ENCODE assay signal across 20 mouse cellular contexts in the genomic region with DNA sequence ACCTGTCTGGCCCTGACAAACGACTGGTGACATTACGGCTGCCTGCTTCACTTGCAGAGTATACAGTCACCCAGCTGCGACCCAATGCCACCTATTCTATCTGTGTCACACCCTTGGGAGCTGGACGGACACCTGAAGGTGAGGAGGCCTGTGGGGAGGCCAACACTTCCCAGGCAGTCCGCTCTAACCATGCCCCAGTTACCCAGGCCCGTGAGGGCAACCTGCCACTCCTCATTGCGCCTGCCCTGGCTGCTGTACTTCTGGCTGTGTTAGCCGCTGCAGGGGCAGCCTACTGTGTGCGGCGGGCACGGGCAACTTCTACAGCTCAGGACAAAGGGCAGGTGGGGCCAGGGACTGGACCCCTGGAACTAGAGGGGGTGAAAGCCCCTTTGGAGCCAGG. TPM values are rescaled to one million over a fixed set of nuclear protein-coding genes. Genes with fewer than 3 reads are reported as not detected.
A peak's percentile ranks its signal among the peaks of the same experiment; 100 is the strongest.
DNase-seq lines count a peak whose midpoint lies in the region; ATAC-seq and TF ChIP-seq lines count a peak whose summit lies in the region.
"Had no signal": no experiment of that assay in that cellular context is flagged by ENCODE, and none has a peak within 500 bp of the region (broad histone marks: within the 10 kb centered on the region; RNA-seq: fewer than 3 reads in every experiment).

No protein-coding gene starts in this region.

- H3K36me3 ChIP-seq in heart, embryonic 10.5 days = peaks cover 68% of the 10 kb centered on the region
- H3K36me3 ChIP-seq in midbrain, embryonic 16.5 days (ENCODE audit: control insufficient read depth, insufficient read depth, low read length) = peaks cover 9% of the 10 kb centered on the region
- H3K36me3 ChIP-seq in midbrain, embryonic 15.5 days (replicated peaks) = peaks cover 4% of the 10 kb centered on the region; the same call in 1 of the 2 replicates
- peaks cover 98% of the 10 kb centered on the region for H3K36me3 ChIP-seq in limb, embryonic 10.5 days
- H3K36me3 ChIP-seq: hindbrain, embryonic 15.5 days had no signal

- no peak for ATAC-seq in midbrain, embryonic 16.5 days
- no peak for ATAC-seq in midbrain, embryonic 15.5 days (replicated peaks)
- ATAC-seq: intestine, embryonic 16.5 days had no signal

- 87% methylated on average over 11 of the region's 11 CpGs for WGBS in heart, embryonic 10.5 days
- 94% methylated on average over 11 of the region's 11 CpGs for WGBS in midbrain, embryonic 16.5 days
- WGBS in midbrain, embryonic 15.5 days = 88% methylated on average over 11 of the region's 11 CpGs
- WGBS in limb, embryonic 10.5 days = 86% methylated on average over 11 of the region's 11 CpGs

- H3K4me1 ChIP-seq in heart, embryonic 10.5 days = peaks cover 87% of the 10 kb centered on the region
- no peaks in the 10 kb centered on the region for H3K4me1 ChIP-seq in midbrain, embryonic 16.5 days (ENCODE audit: control insufficient read depth, insufficient read depth, low read length)
- H3K4me1 ChIP-seq in midbrain, embryonic 15.5 days = no peaks in the 10 kb centered on the region
- peaks cover 100% of the 10 kb centered on the region for H3K4me1 ChIP-seq in limb, embryonic 10.5 days

- peak; percentile 63 for DNase-seq in heart, embryonic 10.5 days (ENCODE audit: low spot score)
- DNase-seq in heart, adult 9 months (ENCODE audit: low spot score in 2 of 2) = no peak
- DNase-seq in limb, embryonic 10.5 days (ENCODE audit: low spot score) = no peak
- peak; percentile 6 for DNase-seq in testis, postnatal 14 days (ENCODE audit: low spot score)
- DNase-seq in left cerebral cortex, adult 2 months (ENCODE audit: extremely low spot score in 1 of 2, low spot score in 2 of 2) = no peak
- no peak for DNase-seq in adrenal gland, postnatal 10 days
- DNase-seq: B cell, adult 2 months; cerebellum, adult 8-10 months; heart, postnatal 10 days; kidney, postnatal 4 days; retina, postnatal 1 day; thymus, postnatal 14 days had no signal

- TF ChIP-seq CTCF in left cerebral cortex, adult 2 months (IDR thresholded peaks at IDR 0.05) = no peak

- no peaks in the 10 kb centered on the region for H3K27me3 ChIP-seq in heart, embryonic 10.5 days (ENCODE audit: insufficient read depth, poor library complexity, severe bottlenecking)
- no peaks in the 10 kb centered on the region for H3K27me3 ChIP-seq in midbrain, embryonic 16.5 days (ENCODE audit: control insufficient read depth, insufficient read depth, low read depth, low read length)
- no peaks in the 10 kb centered on the region for H3K27me3 ChIP-seq in midbrain, embryonic 15.5 days (replicated peaks)
- no peaks in the 10 kb centered on the region for H3K27me3 ChIP-seq in limb, embryonic 10.5 days (ENCODE audit: low read depth, poor library complexity, severe bottlenecking)
- H3K27me3 ChIP-seq: embryonic facial prominence, embryonic 12.5 days; hindbrain, embryonic 15.5 days; lung, embryonic 15.5 days had no signal

- no peaks in the 10 kb centered on the region for H3K9me3 ChIP-seq in heart, embryonic 10.5 days
- H3K9me3 ChIP-seq in midbrain, embryonic 16.5 days (replicated peaks; ENCODE audit: control insufficient read depth, low read length, poor library complexity, severe bottlenecking) = no peaks in the 10 kb centered on the region
- no peaks in the 10 kb centered on the region for H3K9me3 ChIP-seq in midbrain, embryonic 15.5 days
- no peaks in the 10 kb centered on the region for H3K9me3 ChIP-seq in limb, embryonic 10.5 days (replicated peaks)
- H3K9me3 ChIP-seq: embryonic facial prominence, embryonic 12.5 days; hindbrain, embryonic 15.5 days; lung, embryonic 15.5 days had no signal

- no peak overlapping the region for H3K4me2 ChIP-seq in midbrain, embryonic 16.5 days (ENCODE audit: low read length)
- no peak overlapping the region for H3K4me2 ChIP-seq in midbrain, embryonic 15.5 days
- H3K4me2 ChIP-seq: embryonic facial prominence, embryonic 12.5 days; hindbrain, embryonic 15.5 days; liver, embryonic 11.5 days; lung, embryonic 15.5 days had no signal

- intact Hi-C loops in left cerebral cortex, adult 2 months (cut with DNase I) = no loop called here

- no peak overlapping the region; the same call in 1 of the 2 replicates for H3K27ac ChIP-seq in heart, embryonic 10.5 days
- H3K27ac ChIP-seq in midbrain, embryonic 16.5 days (ENCODE audit: low read length) = no peak overlapping the region
- H3K27ac ChIP-seq in midbrain, embryonic 15.5 days = no peak overlapping the region
- H3K27ac ChIP-seq in limb, embryonic 10.5 days = peak overlapping the region; percentile 95
- H3K27ac ChIP-seq in left cerebral cortex, adult 2 months = no peak overlapping the region
- H3K27ac ChIP-seq: hindbrain, embryonic 15.5 days; lung, embryonic 15.5 days; macrophage had no signal

- H3K4me3 ChIP-seq in heart, embryonic 10.5 days = no peak overlapping the region
- no peak overlapping the region for H3K4me3 ChIP-seq in midbrain, embryonic 16.5 days (ENCODE audit: low read depth, low read length)
- no peak overlapping the region for H3K4me3 ChIP-seq in midbrain, embryonic 15.5 days
- H3K4me3 ChIP-seq in limb, embryonic 10.5 days = no peak overlapping the region
- no peak overlapping the region for H3K4me3 ChIP-seq in left cerebral cortex, adult 2 months
- H3K4me3 ChIP-seq: embryonic facial prominence, embryonic 12.5 days; hindbrain, embryonic 15.5 days; lung, embryonic 15.5 days had no signal

- peak overlapping the region; percentile 34; the same call in 1 of the 2 replicates for H3K9ac ChIP-seq in midbrain, embryonic 16.5 days (ENCODE audit: low read depth, low read length)
- no peak overlapping the region for H3K9ac ChIP-seq in midbrain, embryonic 15.5 days
- H3K9ac ChIP-seq: embryonic facial prominence, embryonic 12.5 days; hindbrain, embryonic 15.5 days; lung, embryonic 15.5 days had no signal

RNA-seq across cellular contexts. Expression of gene Dnaja3, which starts 9.9 kb away (rescaled TPM):
- polyA plus RNA-seq in heart, embryonic 10.5 days (2016; fragmentation: Nextera tagmentation; extraction: Ambion mirVana) = 78.3 and 85.5 TPM in 2 replicates
- 69.2 and 70.2 TPM in 2 replicates for polyA plus RNA-seq in midbrain, embryonic 16.5 days (2015; fragmentation: Nextera tagmentation; extraction: Ambion mirVana)
- 62.1 and 65.5 TPM in 2 replicates for polyA plus RNA-seq in midbrain, embryonic 15.5 days (2015; fragmentation: Nextera tagmentation; extraction: Ambion mirVana)
- 64.1 and 70.2 TPM in 2 replicates for polyA plus RNA-seq in limb, embryonic 10.5 days (2016; fragmentation: Nextera tagmentation; extraction: Ambion mirVana)
- total RNA-seq in left cerebral cortex, adult 2 months (2021) = 10 to 100 TPM; 56.9 to 62.2 TPM
- 100 to 1,000 TPM; 161 to 167 TPM for total RNA-seq in adrenal gland, postnatal 10 days (2021)

RNA-seq across cellular contexts. Expression of gene Vasn, which starts 10.0 kb away (rescaled TPM):
- polyA plus RNA-seq in heart, embryonic 10.5 days (2016; fragmentation: Nextera tagmentation; extraction: Ambion mirVana) = 13.7 and 16.9 TPM in 2 replicates
- 4.2 and 4.3 TPM in 2 replicates for polyA plus RNA-seq in midbrain, embryonic 16.5 days (2015; fragmentation: Nextera tagmentation; extraction: Ambion mirVana)
- polyA plus RNA-seq in midbrain, embryonic 15.5 days (2015; fragmentation: Nextera tagmentation; extraction: Ambion mirVana) = 5.2 and 5.8 TPM in 2 replicates
- 22.5 and 28.3 TPM in 2 replicates for polyA plus RNA-seq in limb, embryonic 10.5 days (2016; fragmentation: Nextera tagmentation; extraction: Ambion mirVana)
- total RNA-seq in left cerebral cortex, adult 2 months (2021) = 10 to 100 TPM; 11.5 to 13.1 TPM
- 10 to 100 TPM; 10.0 to 14.7 TPM for total RNA-seq in adrenal gland, postnatal 10 days (2021)

RNA-seq across cellular contexts. Expression of gene Pam16, which starts 24.9 kb away (rescaled TPM):
- polyA plus RNA-seq in heart, embryonic 10.5 days (2016; fragmentation: Nextera tagmentation; extraction: Ambion mirVana) = 116 and 130 TPM in 2 replicates
- 144 and 153 TPM in 2 replicates for polyA plus RNA-seq in midbrain, embryonic 16.5 days (2015; fragmentation: Nextera tagmentation; extraction: Ambion mirVana)
- 139 and 154 TPM in 2 replicates for polyA plus RNA-seq in midbrain, embryonic 15.5 days (2015; fragmentation: Nextera tagmentation; extraction: Ambion mirVana)
- polyA plus RNA-seq in limb, embryonic 10.5 days (2016; fragmentation: Nextera tagmentation; extraction: Ambion mirVana) = 108 and 113 TPM in 2 replicates
- total RNA-seq in left cerebral cortex, adult 2 months (2021) = 10 to 100 TPM; 78.1 to 94.1 TPM
- 100 to 1,000 TPM; 115 to 116 TPM for total RNA-seq in adrenal gland, postnatal 10 days (2021)

RNA-seq across cellular contexts. Expression of gene Coro7, which starts 29.9 kb away (rescaled TPM):
- polyA plus RNA-seq in heart, embryonic 10.5 days (2016; fragmentation: Nextera tagmentation; extraction: Ambion mirVana) = 22.7 and 23.9 TPM in 2 replicates
- 32.6 and 36.4 TPM in 2 replicates for polyA plus RNA-seq in midbrain, embryonic 16.5 days (2015; fragmentation: Nextera tagmentation; extraction: Ambion mirVana)
- 32.1 and 33.2 TPM in 2 replicates for polyA plus RNA-seq in midbrain, embryonic 15.5 days (2015; fragmentation: Nextera tagmentation; extraction: Ambion mirVana)
- polyA plus RNA-seq in limb, embryonic 10.5 days (2016; fragmentation: Nextera tagmentation; extraction: Ambion mirVana) = 21.8 and 22.9 TPM in 2 replicates
- 10 to 100 TPM; 76.7 to 92.0 TPM for total RNA-seq in left cerebral cortex, adult 2 months (2021)
- 10 to 100 TPM; 27.9 to 38.7 TPM for total RNA-seq in adrenal gland, postnatal 10 days (2021)

RNA-seq across cellular contexts. Expression of gene Glis2, which starts 55.2 kb away (rescaled TPM):
- polyA plus RNA-seq in heart, embryonic 10.5 days (2016; fragmentation: Nextera tagmentation; extraction: Ambion mirVana) = 13.9 and 20.7 TPM in 2 replicates
- 13.0 and 14.0 TPM in 2 replicates for polyA plus RNA-seq in midbrain, embryonic 16.5 days (2015; fragmentation: Nextera tagmentation; extraction: Ambion mirVana)
- 12.3 and 17.3 TPM in 2 replicates for polyA plus RNA-seq in midbrain, embryonic 15.5 days (2015; fragmentation: Nextera tagmentation; extraction: Ambion mirVana)
- 27.0 and 30.7 TPM in 2 replicates for polyA plus RNA-seq in limb, embryonic 10.5 days (2016; fragmentation: Nextera tagmentation; extraction: Ambion mirVana)
- total RNA-seq in left cerebral cortex, adult 2 months (2021) = 10 to 100 TPM; 12.9 to 16.2 TPM
- 10 to 100 TPM; 22.9 to 34.3 TPM for total RNA-seq in adrenal gland, postnatal 10 days (2021)

Comparison
In these comparisons a context has a peak if more than half of its experiments do, and no peak if none do; other contexts are left out.
1. DNase-seq: peak in heart, embryonic 10.5 days (single experiment) and testis, postnatal 14 days (single experiment); none in heart, adult 9 months (0 of 2), limb, embryonic 10.5 days (single experiment), left cerebral cortex, adult 2 months (0 of 2) and adrenal gland, postnatal 10 days (single experiment).